Mouse (Mus musculus) liver, embryonic 14.5 days (tissue): Measurements from ENCODE around the gene Nid2.

ENCODE experiments used
- CTCF ChIP-seq: IDR thresholded peaks from 2 replicates; pipeline ENCODE4 v1.5.1; 2016; ENCODE audit warnings: antibody characterized with exemption, low read depth, control low read depth
- EP300 ChIP-seq: IDR thresholded peaks from 2 replicates; pipeline ENCODE4 v1.6.1; 2016; ENCODE audit warnings: antibody characterized with exemption, low read depth

- TF ChIP-seq CTCF (no peak), EP300 (no peak)
These were observed 24.4 kb downstream of the Nid2 start for GRCm38 (mm10) chr14:19775491-19775890.
